In the genomic region with DNA sequence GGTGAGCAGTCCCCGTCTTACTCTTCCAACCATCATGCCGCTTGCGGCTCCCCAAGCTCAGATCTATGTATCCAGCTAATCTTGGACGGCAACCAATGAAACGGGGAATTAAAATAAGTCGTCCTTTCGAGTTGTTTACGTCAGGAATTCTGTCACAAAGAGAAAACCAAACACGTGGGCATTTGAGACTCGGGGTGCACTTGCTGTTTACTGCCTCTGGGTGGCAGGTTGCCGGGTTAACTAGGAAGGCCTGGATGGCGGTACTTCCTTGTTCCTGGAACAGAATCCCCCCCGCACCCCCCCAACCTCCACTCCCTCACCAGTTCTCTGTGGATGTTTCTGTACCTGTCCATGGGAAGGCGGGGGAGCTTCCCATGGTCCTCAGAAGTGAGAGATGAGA, we compare ENCODE assay signal across 10 mouse cellular contexts. TPM values are rescaled to one million over a fixed set of nuclear protein-coding genes. Genes with fewer than 3 reads are reported as not detected.
DNase-seq lines count a peak whose midpoint lies in the region; ATAC-seq and TF ChIP-seq lines count a peak whose summit lies in the region.
"Had no signal": no experiment of that assay in that cellular context is flagged by ENCODE, and none has a peak within 500 bp of the region (broad histone marks: within the 10 kb centered on the region; RNA-seq: fewer than 3 reads in every experiment).

No protein-coding gene starts in this region.

- no peak for DNase-seq in frontal cortex, postnatal 25 days (ENCODE audit: low spot score in 2 of 2)
- DNase-seq in lung, embryonic 14.5 days: peak; percentile 50
- DNase-seq in lung, postnatal 14 days: no peak
- DNase-seq in embryonic facial prominence, embryonic 10.5 days (ENCODE audit: low spot score): peak; percentile 23
- DNase-seq in frontal cortex, adult 2 months (ENCODE audit: extremely low spot score in 1 of 2, low spot score in 1 of 2): no peak
- DNase-seq in testis, postnatal 14 days (ENCODE audit: low spot score): no peak
- DNase-seq: cerebellum, adult 11 months had no signal

- H3K9me3 ChIP-seq in lung, embryonic 14.5 days (ENCODE audit: low read depth, low read length): no peaks in the 10 kb centered on the region
- H3K9me3 ChIP-seq in embryonic facial prominence, embryonic 10.5 days: no peaks in the 10 kb centered on the region

- no peak overlapping the region for H3K27ac ChIP-seq in lung, embryonic 14.5 days (ENCODE audit: low read depth)
- no peak overlapping the region for H3K27ac ChIP-seq in embryonic facial prominence, embryonic 10.5 days (replicated peaks)

- ATAC-seq in frontal cortex, adult (ENCODE audit: low TSS enrichment): peak; percentile 66
- no peak for ATAC-seq in lung, embryonic 14.5 days (ENCODE audit: insufficient read depth)
- ATAC-seq in megakaryocyte progenitor cell, adult 5-6 weeks (replicated peaks; ENCODE audit: poor library complexity): peak; percentile 63

- H3K4me3 ChIP-seq in lung, embryonic 14.5 days (ENCODE audit: low read depth, low read length): no peak overlapping the region
- H3K4me3 ChIP-seq in embryonic facial prominence, embryonic 10.5 days: no peak overlapping the region

- 38% methylated on average over 14 of the region's 14 CpGs for WGBS in lung, embryonic 14.5 days
- 54% methylated on average over 14 of the region's 14 CpGs for WGBS in embryonic facial prominence, embryonic 10.5 days

- TF ChIP-seq CTCF in lung, embryonic 14.5 days (IDR thresholded peaks at IDR 0.05; ENCODE audit: low read depth): peak; percentile 42

- no peak overlapping the region for H3K9ac ChIP-seq in lung, embryonic 14.5 days

- H3K36me3 ChIP-seq in lung, embryonic 14.5 days (ENCODE audit: insufficient read depth): no peaks in the 10 kb centered on the region
- H3K36me3 ChIP-seq in embryonic facial prominence, embryonic 10.5 days (replicated peaks): no peaks in the 10 kb centered on the region

- no peaks in the 10 kb centered on the region for H3K4me1 ChIP-seq in lung, embryonic 14.5 days (ENCODE audit: insufficient read depth)
- H3K4me1 ChIP-seq in embryonic facial prominence, embryonic 10.5 days: peaks cover 9% of the 10 kb centered on the region

- H3K4me2 ChIP-seq in lung, embryonic 14.5 days: 0 out of 2 replicates have a peak overlapping the region, but pooled peaks have one; percentile 29

- H3K27me3 ChIP-seq in lung, embryonic 14.5 days (ENCODE audit: insufficient read depth, low read length): no peaks in the 10 kb centered on the region
- no peaks in the 10 kb centered on the region for H3K27me3 ChIP-seq in embryonic facial prominence, embryonic 10.5 days (replicated peaks; ENCODE audit: low read depth, poor library complexity, severe bottlenecking)
- H3K27me3 ChIP-seq: CH12.LX had no signal

RNA-seq across cellular contexts. Expression of a gene that starts 36.4 kb away (rescaled TPM):
- 24.3 and 25.2 TPM in 2 replicates for polyA plus RNA-seq in lung, embryonic 14.5 days (2014; fragmentation: Nextera tagmentation; extraction: Ambion mirVana)
- polyA plus RNA-seq in embryonic facial prominence, embryonic 10.5 days (2016; fragmentation: Nextera tagmentation; extraction: Ambion mirVana): 38.2 and 38.5 TPM in 2 replicates
- 15.6 and 17.2 TPM in 2 replicates for total RNA-seq in megakaryocyte progenitor cell, adult 5-6 weeks (2015)
- total RNA-seq in megakaryocyte progenitor cell, adult 5-6 weeks (2017): 21.2 and 25.0 TPM in 2 replicates
- 11.4 and 13.4 TPM in 2 replicates for polyA plus RNA-seq in frontal cortex, adult 2 months (2012; rRNA removed)

Comparison
In these comparisons a context has a peak if more than half of its experiments do, and no peak if none do; other contexts are left out.
1. DNase-seq: peak in lung, embryonic 14.5 days (single experiment) and embryonic facial prominence, embryonic 10.5 days (single experiment); none in frontal cortex, postnatal 25 days (0 of 2), lung, postnatal 14 days (single experiment), frontal cortex, adult 2 months (0 of 2) and testis, postnatal 14 days (single experiment).